Mouse (Mus musculus) CH12.LX (cell line): ENCODE measurements around the gene Dnm1. TPM values are rescaled to one million over a fixed set of nuclear protein-coding genes. Genes with fewer than 3 reads are reported as not detected.

ENCODE experiments used
- DNase-seq: peaks from one replicate; pipeline ENCODE4 v3.0.0-alpha.2; 2013; ENCODE audit errors: extremely low read depth
- H3K27ac ChIP-seq: 2 replicates; pipeline ENCODE4 v1.5.1; 2012; ENCODE audit warnings: low read depth, mild to moderate bottlenecking, control low read depth, moderate library complexity; ENCODE audit not compliant: insufficient read depth
- H3K27me3 ChIP-seq: replicated peaks from 2 replicates; pipeline ENCODE3; 2012; ENCODE audit warnings: inconsistent platforms
- H3K36me3 ChIP-seq, 2 experiments: replicated peaks in 1 of 2; 2 replicates each; pipeline versions ENCODE3 to v1.6.1; 2012; ENCODE audit warnings: inconsistent platforms in 1 of 2, low read length in 1 of 2, mild to moderate bottlenecking in 1 of 2, mixed read lengths in 1 of 2, moderate library complexity in 1 of 2; ENCODE audit not compliant: control insufficient read depth in 1 of 2, insufficient read depth in 1 of 2
- H3K4me1 ChIP-seq, 2 experiments: 2 replicates each; pipeline ENCODE4 v1.6.1; 2012; ENCODE audit warnings: inconsistent platforms in 1 of 2, moderate library complexity in 1 of 2; ENCODE audit not compliant: insufficient read depth in 2 of 2, control insufficient read depth in 1 of 2
- H3K4me2 ChIP-seq: 2 replicates; pipeline ENCODE4 v1.6.1; 2012; ENCODE audit warnings: low read depth, mild to moderate bottlenecking, control low read depth; ENCODE audit not compliant: poor library complexity, insufficient read depth, severe bottlenecking
- H3K4me3 ChIP-seq, 3 experiments: fragments of 150-350 bp in 1 of 3; sonication (generic) in 1 of 3; replicated peaks in 1 of 3; 2 replicates each; pipeline versions ENCODE3 to v1.5.1; 2011 to 2012; ENCODE audit warnings: low read depth in 2 of 3, low read length in 2 of 3, mild to moderate bottlenecking in 2 of 3, moderate library complexity in 2 of 3, control low read depth in 1 of 3, improper control_type of control experiment in 1 of 3, inconsistent platforms in 1 of 3, mixed read lengths in 1 of 3; ENCODE audit not compliant: poor library complexity in 1 of 3
- H3K79me2 ChIP-seq: replicated peaks from 2 replicates; pipeline ENCODE4 v1.6.1; 2012; ENCODE audit warnings: mild to moderate bottlenecking, moderate library complexity; ENCODE audit not compliant: control insufficient read depth, poor library complexity, insufficient read depth, severe bottlenecking; ENCODE audit errors: extremely low read depth
- H3K9ac ChIP-seq: 2 replicates; pipeline ENCODE4 v1.6.1; 2012; ENCODE audit warnings: low read depth, mild to moderate bottlenecking, control low read depth, moderate library complexity; ENCODE audit not compliant: insufficient read depth
- H3K9me3 ChIP-seq: replicated peaks from 2 replicates; pipeline ENCODE3; 2012; ENCODE audit warnings: low read length, inconsistent platforms, mixed read lengths
- BHLHE40 ChIP-seq: IDR thresholded peaks from 2 replicates; pipeline ENCODE4 v1.6.1; 2011; ENCODE audit warnings: mild to moderate bottlenecking, low read depth, low read length, improper control_type of control experiment
- CHD1 ChIP-seq: IDR thresholded peaks from 2 replicates; pipeline ENCODE4 v1.6.1; 2012; ENCODE audit warnings: low read depth, low read length, improper control_type of control experiment, inconsistent platforms
- CTCF ChIP-seq, 2 experiments: IDR thresholded peaks in 1 of 2; conservative IDR thresholded peaks in 1 of 2; 2 replicates each; pipeline ENCODE4 v1.5.1; 2011 to 2012; ENCODE audit warnings: low read depth in 2 of 2, low read length in 2 of 2, improper control_type of control experiment in 1 of 2, inconsistent platforms in 1 of 2, mild to moderate bottlenecking in 1 of 2, moderate library complexity in 1 of 2
- EP300 ChIP-seq: IDR thresholded peaks from 2 replicates; pipeline ENCODE4 v1.6.1; 2011; ENCODE audit warnings: low read length, improper control_type of control experiment
- ETS1 ChIP-seq: conservative IDR thresholded peaks from 2 replicates; pipeline ENCODE4 v1.6.1; 2012; ENCODE audit warnings: low read depth, mild to moderate bottlenecking, inconsistent platforms, low read length, improper control_type of control experiment, moderate library complexity
- HCFC1 ChIP-seq: IDR thresholded peaks from 2 replicates; pipeline ENCODE4 v1.6.1; 2012; ENCODE audit warnings: low read depth, mild to moderate bottlenecking, inconsistent platforms, low read length, improper control_type of control experiment
- MEF2A ChIP-seq: IDR thresholded peaks from 2 replicates; pipeline ENCODE4 v1.6.1; 2014; ENCODE audit warnings: low read depth, mild to moderate bottlenecking, inconsistent platforms, low read length, improper control_type of control experiment, borderline replicate concordance
- NELFE ChIP-seq: IDR thresholded peaks from 2 replicates; pipeline ENCODE4 v1.6.1; 2011; ENCODE audit warnings: low read depth, low read length, improper control_type of control experiment
- NRF1 ChIP-seq: IDR thresholded peaks from 2 replicates; pipeline ENCODE4 v1.6.1; 2014; ENCODE audit warnings: low read depth, mild to moderate bottlenecking, inconsistent platforms, low read length, improper control_type of control experiment, moderate library complexity
- PAX5 ChIP-seq: IDR thresholded peaks from 2 replicates; pipeline ENCODE4 v1.6.1; 2012; ENCODE audit warnings: low read length, inconsistent platforms, mixed read lengths
- POLR2AphosphoS2 ChIP-seq: IDR thresholded peaks from 2 replicates; pipeline ENCODE4 v1.6.1; 2011; ENCODE audit warnings: low read depth, low read length, improper control_type of control experiment
- RAD21 ChIP-seq: IDR thresholded peaks from 2 replicates; pipeline ENCODE4 v1.6.1; 2011; ENCODE audit warnings: low read depth, mild to moderate bottlenecking, low read length, improper control_type of control experiment, moderate library complexity
- SMC3 ChIP-seq: IDR thresholded peaks from 2 replicates; pipeline ENCODE4 v1.6.1; 2011; ENCODE audit warnings: low read depth, low read length, improper control_type of control experiment
- TBP ChIP-seq: conservative IDR thresholded peaks from 2 replicates; pipeline ENCODE4 v1.6.1; 2011; ENCODE audit warnings: low read depth, low read length, improper control_type of control experiment
- USF1 ChIP-seq: IDR thresholded peaks from 2 replicates; pipeline ENCODE4 v1.6.1; 2014; ENCODE audit warnings: low read depth, mild to moderate bottlenecking, inconsistent platforms, low read length, improper control_type of control experiment
- ZKSCAN1 ChIP-seq: IDR thresholded peaks from 2 replicates; pipeline ENCODE4 v1.6.1; 2012; ENCODE audit warnings: low read depth, inconsistent platforms, low read length, improper control_type of control experiment, borderline replicate concordance
- dilution Hi-C: fragments of 300-500 bp; cut with MboI; formaldehyde crosslinking; loops from 2 replicates; pipeline ENCODE4 v1.14.3; 2020; ENCODE audit warnings: low sequenced_read_pairs; ENCODE audit not compliant: extremely low pct_unique_long_range_greater_than_20kb, extremely low pct_ligation_motif_present
- in situ Hi-C: fragments of 300-500 bp; cut with MboI; formaldehyde crosslinking; loops from 3 replicates; pipeline ENCODE4 v1.14.3; 2019; ENCODE audit warnings: low sequenced_read_pairs, low pct_ligation_motif_present, low pct_unique_long_range_greater_than_20kb, mixed read lengths
- polyA plus RNA-seq: library from polyadenylated mRNA; unstranded; fragments of >175 nt; gene quantifications from 2 replicates; pipeline ENCODE4 v1.2.1, GENCODE M21; 2012; ENCODE audit warnings: low read depth; ENCODE audit not compliant: insufficient read length
- total RNA-seq, 2 experiments: library from RNA; depleted of rRNA; stranded (reverse); fragments of 300-350 nt in 1 of 2; fragments of >200 nt in 1 of 2; gene quantifications; 2 replicates each; pipeline ENCODE4 v1.2.3; 2012 to 2014

Gene Dnm1
- total and polyA plus RNA-seq, 3 experiments: 0.25 TPM; not detected in 2

GRCm38 (mm10) chr2:32315751-32316150 lies 37.4 kb downstream of the Dnm1 start:
- H3K4me3 ChIP-seq: no peak overlapping the region
- H3K36me3 ChIP-seq: no peaks in the 10 kb centered on the region
- H3K4me1 ChIP-seq: peaks cover 14 to 25% of the 10 kb centered on the region in 2 experiments
- in situ Hi-C loops: no loop called here
- H3K27me3 ChIP-seq: peaks cover 52% of the 10 kb centered on the region
- dilution Hi-C loops: no loop called here
- H3K9me3 ChIP-seq: no peaks in the 10 kb centered on the region
- no peak overlapping the region for H3K27ac ChIP-seq
- H3K9ac ChIP-seq: no peak overlapping the region
- DNase-seq: no peak
- TF ChIP-seq MEF2A (no peak), HCFC1 (no peak), EP300 (no peak), ZKSCAN1 (no peak), ETS1 (no peak), CHD1 (no peak)
- no peaks in the 10 kb centered on the region for H3K79me2 ChIP-seq
- no peak overlapping the region; the same call in 1 of the 2 replicates for H3K4me2 ChIP-seq

- no peaks in the 10 kb centered on the region for H3K9me3 ChIP-seq
- H3K27ac ChIP-seq: no peak overlapping the region
- peaks cover 0 to 3% of the 10 kb centered on the region in 2 experiments for H3K36me3 ChIP-seq
- no peak overlapping the region for H3K9ac ChIP-seq
- DNase-seq: no peak
- dilution Hi-C loops: no loop called here
- H3K4me1 ChIP-seq: peaks cover 22 to 34% of the 10 kb centered on the region in 2 experiments
- H3K79me2 ChIP-seq: no peaks in the 10 kb centered on the region
- no peak overlapping the region for H3K4me2 ChIP-seq
- H3K4me3 ChIP-seq: no peak overlapping the region
- TF ChIP-seq ZKSCAN1 (no peak), POLR2AphosphoS2 (no peak), SMC3 (no peak), RAD21 (no peak), USF1 (no peak), TBP (no peak), MEF2A (no peak), PAX5 (no peak), BHLHE40 (no peak), NRF1 (no peak), CTCF (conservative IDR thresholded peaks at IDR 0.05 in 1 of 2, IDR thresholded peaks at IDR 0.05 in 1 of 2; ENCODE audit: low read depth in 2 of 2, low read length in 2 of 2) (no peak), NELFE (no peak)
- H3K27me3 ChIP-seq: peaks cover 43% of the 10 kb centered on the region
- in situ Hi-C loops: no loop called here
Observed at GRCm38 (mm10) chr2:32314831-32315230, 38.3 kb downstream of the Dnm1 start.
